Mouse (Mus musculus) testis, adult 2 months (tissue): ENCODE data around the gene Vmn2r111. TPM values are rescaled to one million over a fixed set of nuclear protein-coding genes. Genes with fewer than 3 reads are reported as not detected.
"Not testable (repeated sequence)": the region's sequence is repeated elsewhere in the genome, so short reads cannot be mapped to it uniquely, and the experiment has no call there.

Experiments
- H3K27ac ChIP-seq: fragments of 200-500 bp; 2 replicates; pipeline ENCODE4 v1.5.1; 2012; ENCODE audit warnings: low read depth, low read length; ENCODE audit not compliant: control insufficient read depth, insufficient read depth
- H3K27me3 ChIP-seq: fragments of 200-500 bp; 2 replicates; pipeline ENCODE4 v1.6.1; 2012; ENCODE audit warnings: mild to moderate bottlenecking, low read length, moderate library complexity; ENCODE audit not compliant: control insufficient read depth, insufficient read depth
- H3K36me3 ChIP-seq: fragments of 200-500 bp; 2 replicates; pipeline ENCODE4 v1.6.1; 2012; ENCODE audit warnings: mild to moderate bottlenecking, low read length; ENCODE audit not compliant: control insufficient read depth, insufficient read depth
- H3K4me1 ChIP-seq: fragments of 200-500 bp; 2 replicates; pipeline ENCODE4 v1.6.1; 2012; ENCODE audit warnings: low read length; ENCODE audit not compliant: control insufficient read depth, insufficient read depth
- H3K4me3 ChIP-seq: fragments of 200-500 bp; 2 replicates; pipeline ENCODE4 v1.5.1; 2012; ENCODE audit warnings: low read depth, mild to moderate bottlenecking, low read length, moderate library complexity, mixed read lengths; ENCODE audit not compliant: control insufficient read depth
- CTCF ChIP-seq: fragments of 200-500 bp; IDR thresholded peaks from 2 replicates; pipeline ENCODE4 v1.5.1; 2012; ENCODE audit warnings: low read depth, mild to moderate bottlenecking, inconsistent platforms, low read length, moderate library complexity; ENCODE audit not compliant: control insufficient read depth, insufficient read depth, insufficient replicate concordance
- POLR2A ChIP-seq: fragments of 200-500 bp; IDR thresholded peaks from 2 replicates; pipeline ENCODE4 v1.6.1; 2012; ENCODE audit warnings: low read depth, mild to moderate bottlenecking, inconsistent platforms, low read length, moderate library complexity; ENCODE audit not compliant: control insufficient read depth
- polyA plus RNA-seq: library from polyadenylated mRNA; depleted of rRNA; stranded (reverse); fragments of >200 nt; gene quantifications from 2 replicates; pipeline ENCODE4 v1.2.3, GENCODE M21; 2012; rRNA removed

Vmn2r111 gene
- polyA plus RNA-seq = 0.02 TPM in 1 of 2 replicates, not detected in the other

GRCm38 (mm10) chr17:22573382-22573781 lies at the start of gene Vmn2r111:
Gene Vmn2r111 (minus strand): TSS chr17:22573482.
- H3K36me3 ChIP-seq, H3K27ac ChIP-seq, H3K4me3 ChIP-seq, H3K4me1 ChIP-seq, H3K27me3 ChIP-seq: not testable (repeated sequence)

- H3K4me1 ChIP-seq, H3K36me3 ChIP-seq, H3K27me3 ChIP-seq, H3K27ac ChIP-seq, H3K4me3 ChIP-seq: not testable (repeated sequence)
These were observed 27.4 kb upstream of the Vmn2r111 start, which contains the start of gene Vmn2r112 for GRCm38 (mm10) chr17:22600651-22601050. Gene Vmn2r112 (plus strand): TSS chr17:22600951.

GRCm38 (mm10) chr17:22520467-22520866 lies 52.8 kb downstream of the Vmn2r111 start:
- H3K4me3 ChIP-seq, H3K4me1 ChIP-seq, H3K36me3 ChIP-seq, H3K27ac ChIP-seq, H3K27me3 ChIP-seq: not testable (repeated sequence)

- not testable (repeated sequence) for H3K4me3 ChIP-seq, H3K36me3 ChIP-seq, H3K27me3 ChIP-seq, H3K4me1 ChIP-seq, H3K27ac ChIP-seq
These were observed 53.2 kb downstream of the Vmn2r111 start for GRCm38 (mm10) chr17:22520037-22520436.

GRCm38 (mm10) chr17:22497120-22497519 lies 76.2 kb downstream of the Vmn2r111 start:
- peak overlapping the region; percentile 100 for H3K27ac ChIP-seq
- H3K4me3 ChIP-seq = peak overlapping the region; percentile 95
- TF ChIP-seq POLR2A = peak; percentile 54; the same call in 1 of the 2 replicates
- TF ChIP-seq CTCF = no peak
- no peaks in the 10 kb centered on the region for H3K36me3 ChIP-seq
- H3K4me1 ChIP-seq = no peaks in the 10 kb centered on the region
- no peaks in the 10 kb centered on the region for H3K27me3 ChIP-seq

Other genes starting within 250 kb of the Vmn2r111 start
- gene Zfp944, start 212.1 kb downstream of the Vmn2r111 start, polyA plus RNA-seq = 2.8 and 3.0 TPM in 2 replicates
- 0.71 and 0.84 TPM in 2 replicates for gene Zfp758, start 212.0 kb downstream of the Vmn2r111 start, polyA plus RNA-seq
- gene Zfp946, start 149.3 kb downstream of the Vmn2r111 start, polyA plus RNA-seq = 0.54 and 1.0 TPM in 2 replicates
- gene Vmn2r112, start 27.5 kb upstream of the Vmn2r111 start, polyA plus RNA-seq = 0.01 TPM in 2 replicates